In genomic region chr8:58824347-58824746, GRCm38 (mm10) we compare ENCODE assay signal across 28 mouse cellular contexts.
"Had no signal": no experiment of that assay in that cellular context is flagged by ENCODE, and none has a peak within 500 bp of the region (broad histone marks: within the 10 kb centered on the region; RNA-seq: fewer than 3 reads in every experiment).

No protein-coding gene starts in this region.

- H3K4me3 ChIP-seq: heart, adult 2 months; heart, embryonic 13.5 days; heart, embryonic 15.5 days; hindbrain, embryonic 13.5 days; hindbrain, embryonic 15.5 days; intestine, embryonic 15.5 days; layer of hippocampus, adult 2 months; left cerebral cortex, adult 2 months; limb, embryonic 10.5 days; limb, embryonic 12.5 days; liver, embryonic 13.5 days; liver, embryonic 15.5 days had no signal

- H3K4me1 ChIP-seq: heart, embryonic 13.5 days; heart, embryonic 15.5 days; hindbrain, embryonic 13.5 days; hindbrain, embryonic 15.5 days; intestine, embryonic 15.5 days; limb, embryonic 10.5 days; limb, embryonic 12.5 days; liver, embryonic 13.5 days; liver, embryonic 15.5 days had no signal

- H3K9ac ChIP-seq: heart, embryonic 13.5 days; heart, embryonic 15.5 days; hindbrain, embryonic 13.5 days; hindbrain, embryonic 15.5 days; intestine, embryonic 15.5 days; limb, embryonic 12.5 days; liver, embryonic 13.5 days; liver, embryonic 15.5 days; liver, postnatal 0 days had no signal

- H3K27ac ChIP-seq: heart, adult 2 months; heart, embryonic 13.5 days; heart, embryonic 15.5 days; hindbrain, embryonic 13.5 days; hindbrain, embryonic 15.5 days; intestine, embryonic 15.5 days; layer of hippocampus, adult 2 months; left cerebral cortex, adult 2 months; limb, embryonic 10.5 days; limb, embryonic 12.5 days; liver, embryonic 13.5 days; liver, embryonic 15.5 days had no signal

- H3K27me3 ChIP-seq: heart, embryonic 13.5 days; heart, embryonic 15.5 days; hindbrain, embryonic 13.5 days; hindbrain, embryonic 15.5 days; intestine, embryonic 15.5 days; limb, embryonic 12.5 days; liver, embryonic 13.5 days; liver, embryonic 15.5 days had no signal

- H3K4me2 ChIP-seq: heart, embryonic 11.5 days; heart, embryonic 13.5 days; heart, embryonic 15.5 days; hindbrain, embryonic 13.5 days; hindbrain, embryonic 15.5 days; intestine, embryonic 15.5 days; limb, embryonic 12.5 days; liver, embryonic 11.5 days; liver, embryonic 13.5 days; liver, embryonic 15.5 days had no signal

- H3K36me3 ChIP-seq: heart, embryonic 13.5 days; heart, embryonic 15.5 days; hindbrain, embryonic 13.5 days; hindbrain, embryonic 15.5 days; intestine, embryonic 15.5 days; limb, embryonic 10.5 days; limb, embryonic 12.5 days; liver, embryonic 13.5 days; liver, embryonic 15.5 days had no signal

- DNase-seq: gastrocnemius, postnatal 14 days; gastrocnemius, postnatal 36 days; heart, adult 11 months; heart, adult 2 months; heart, postnatal 14 days; heart, postnatal 36 days; kidney, adult 18-20 months; kidney, adult 8-10 months; kidney, postnatal 10 days; kidney, postnatal 25 days; kidney, postnatal 4 days; liver; liver, embryonic 13.5 days; liver, postnatal 0 days had no signal

- ATAC-seq: inflammation-experienced regulatory T-cells, adult 6 months; intestine, embryonic 15.5 days; intestine, postnatal 0 days; liver, postnatal 0 days had no signal

- H3K9me3 ChIP-seq: heart, embryonic 13.5 days; heart, embryonic 15.5 days; hindbrain, embryonic 13.5 days; hindbrain, embryonic 15.5 days; intestine, embryonic 15.5 days; limb, embryonic 10.5 days; limb, embryonic 12.5 days; liver, embryonic 13.5 days; liver, embryonic 15.5 days had no signal
